Mouse (Mus musculus) kidney, postnatal 4 days (tissue): ENCODE measurements around the gene Hist1h3g.
"Not testable (repeated sequence)": the region's sequence is repeated elsewhere in the genome, so short reads cannot be mapped to it uniquely, and the experiment has no call there.

Source experiments
- DNase-seq, 2 experiments: peaks; one replicate each; pipeline ENCODE4 v3.0.0; 2021; ENCODE audit warnings: mixed read lengths in 2 of 2

Hist1h3g gene

GRCm38 (mm10) chr13:23536076-23536822 lies 1.0 kb downstream of the Hist1h3g start:
- no peak for DNase-seq

GRCm38 (mm10) chr13:23537006-23537710 lies 1.9 kb downstream of the Hist1h3g start:
- DNase-seq: no peak

- DNase-seq: no peak
Measured at GRCm38 (mm10) chr13:23538249-23538648, 3.0 kb downstream of the Hist1h3g start.

- not testable (repeated sequence) for DNase-seq
Measured at GRCm38 (mm10) chr13:23539821-23540220, 4.6 kb downstream of the Hist1h3g start.

GRCm38 (mm10) chr13:23541497-23541896 lies 6.3 kb downstream of the Hist1h3g start:
- no peak for DNase-seq

- DNase-seq: not testable (repeated sequence)
Measured at GRCm38 (mm10) chr13:23542225-23542980, 7.2 kb downstream of the Hist1h3g start.

GRCm38 (mm10) chr13:23542999-23543607 lies 7.9 kb downstream of the Hist1h3g start, which contains the start of gene Hist1h2bh:
TSS of gene Hist1h2bh (minus strand) at chr13:23543392.
- DNase-seq: peak; percentile 53 to 69

GRCm38 (mm10) chr13:23543965-23544786 lies 9.0 kb downstream of the Hist1h3g start, which contains the start of gene Hist1h3f:
TSS of gene Hist1h3f (plus strand) at chr13:23544052.
- peak; percentile 70 to 80 for DNase-seq

GRCm38 (mm10) chr13:23544787-23545120 lies 9.5 kb downstream of the Hist1h3g start:
- DNase-seq: peak in 1 of 2 experiments; percentile 48

GRCm38 (mm10) chr13:23546694-23547093 lies 11.5 kb downstream of the Hist1h3g start:
- no peak for DNase-seq

GRCm38 (mm10) chr13:23550761-23551145 lies 15.5 kb downstream of the Hist1h3g start:
- no peak for DNase-seq

GRCm38 (mm10) chr13:23551146-23551834 lies 16.1 kb downstream of the Hist1h3g start, which contains the start of gene Hist1h4f:
TSS of gene Hist1h4f (minus strand) at chr13:23551648.
- peak; percentile 90 to 93 for DNase-seq

- no peak for DNase-seq
Measured at GRCm38 (mm10) chr13:23551931-23552914, 17.0 kb downstream of the Hist1h3g start.

GRCm38 (mm10) chr13:23552962-23553361 lies 17.7 kb downstream of the Hist1h3g start, which contains the start of gene Hist1h1d:
TSS of gene Hist1h1d (plus strand) at chr13:23553262.
- no peak for DNase-seq

GRCm38 (mm10) chr13:23554393-23554792 lies 19.2 kb downstream of the Hist1h3g start:
- no peak for DNase-seq

GRCm38 (mm10) chr13:23554925-23555838 lies 20.0 kb downstream of the Hist1h3g start:
- peak; percentile 78 to 89 for DNase-seq

GRCm38 (mm10) chr13:23555839-23556416 lies 20.7 kb downstream of the Hist1h3g start:
- peak; percentile 73 to 85 for DNase-seq

- DNase-seq: no peak
Measured at GRCm38 (mm10) chr13:23556906-23557305, 21.7 kb downstream of the Hist1h3g start.
